Mouse (Mus musculus) stomach, postnatal 0 days (tissue): ENCODE measurements around the gene Ryr2.

Experiments used
- CTCF ChIP-seq: IDR thresholded peaks from 2 replicates; pipeline ENCODE4 v1.5.1; 2016; ENCODE audit warnings: antibody characterized with exemption, low read depth, mild to moderate bottlenecking, moderate library complexity
- EP300 ChIP-seq: optimal IDR thresholded peaks from 2 replicates; pipeline ENCODE3; 2016; ENCODE audit warnings: antibody characterized with exemption

- TF ChIP-seq CTCF (no peak), EP300 (no peak)
Observed at GRCm38 (mm10) chr13:12038676-12039075, 68.1 kb downstream of the Ryr2 start.
